Comparison of ENCODE assay signal across 12 mouse cellular contexts in genomic region chr11:58223751-58224150, GRCm38 (mm10). TPM values are rescaled to one million over a fixed set of nuclear protein-coding genes. Genes with fewer than 3 reads are reported as not detected.
A peak's percentile ranks its signal among the peaks of the same experiment; 100 is the strongest.
DNase-seq lines count a peak whose midpoint lies in the region; ATAC-seq and TF ChIP-seq lines count a peak whose summit lies in the region.
"Had no signal": no experiment of that assay in that cellular context is flagged by ENCODE, and none has a peak within 500 bp of the region (broad histone marks: within the 10 kb centered on the region; RNA-seq: fewer than 3 reads in every experiment).

No protein-coding gene starts in this region.

- no peak for TF ChIP-seq POLR2A in bone marrow, adult 2 months (IDR thresholded peaks at IDR 0.05; ENCODE audit: borderline replicate concordance, control insufficient read depth, low read depth, low read length)

- WGBS in intestine, embryonic 16.5 days, result 37% methylated on average over 4 of the region's 4 CpGs
- 38% methylated on average over 4 of the region's 4 CpGs for WGBS in intestine, embryonic 15.5 days
- WGBS in bone marrow, adult 2 months, result 13% methylated on average over 4 of the region's 4 CpGs
- WGBS in heart, embryonic 15.5 days, result 6% methylated on average over 4 of the region's 4 CpGs
- 16% methylated on average over 4 of the region's 4 CpGs for WGBS in liver, embryonic 15.5 days (ENCODE audit: insufficient replicate concordance)

- peaks cover 3% of the 10 kb centered on the region; the same call in 1 of the 2 replicates for H3K4me1 ChIP-seq in intestine, embryonic 16.5 days (ENCODE audit: control insufficient read depth, insufficient read depth, low read length)
- H3K4me1 ChIP-seq in intestine, embryonic 15.5 days (replicated peaks), result peaks cover 5% of the 10 kb centered on the region; the same call in 1 of the 2 replicates
- H3K4me1 ChIP-seq in bone marrow, adult 2 months (ENCODE audit: control insufficient read depth, insufficient read depth, low read length), result peaks cover 2% of the 10 kb centered on the region; the same call in 1 of the 2 replicates
- peaks cover 16% of the 10 kb centered on the region for H3K4me1 ChIP-seq in heart, embryonic 15.5 days (replicated peaks)
- H3K4me1 ChIP-seq in liver, embryonic 15.5 days (replicated peaks), result peaks cover 22% of the 10 kb centered on the region
- H3K4me1 ChIP-seq: midbrain, embryonic 12.5 days had no signal

- H3K4me2 ChIP-seq in intestine, embryonic 16.5 days (ENCODE audit: low read depth, low read length), result no peak overlapping the region
- H3K4me2 ChIP-seq in intestine, embryonic 15.5 days (replicated peaks), result no peak overlapping the region
- no peak overlapping the region for H3K4me2 ChIP-seq in heart, embryonic 15.5 days
- no peak overlapping the region for H3K4me2 ChIP-seq in liver, embryonic 15.5 days
- H3K4me2 ChIP-seq: midbrain, embryonic 12.5 days had no signal

- no peak overlapping the region for H3K9ac ChIP-seq in intestine, embryonic 16.5 days (ENCODE audit: low read depth, low read length)
- H3K9ac ChIP-seq in intestine, embryonic 15.5 days, result no peak overlapping the region
- H3K9ac ChIP-seq in heart, embryonic 15.5 days, result no peak overlapping the region
- H3K9ac ChIP-seq in liver, embryonic 15.5 days, result no peak overlapping the region
- H3K9ac ChIP-seq: midbrain, embryonic 12.5 days had no signal

- no peaks in the 10 kb centered on the region for H3K27me3 ChIP-seq in intestine, embryonic 16.5 days (replicated peaks; ENCODE audit: control insufficient read depth, insufficient read depth, low read length)
- no peaks in the 10 kb centered on the region for H3K27me3 ChIP-seq in intestine, embryonic 15.5 days (replicated peaks)
- no peaks in the 10 kb centered on the region for H3K27me3 ChIP-seq in heart, embryonic 15.5 days
- no peaks in the 10 kb centered on the region for H3K27me3 ChIP-seq in liver, embryonic 15.5 days
- H3K27me3 ChIP-seq: midbrain, embryonic 12.5 days had no signal

- ATAC-seq in intestine, embryonic 16.5 days, result no peak
- ATAC-seq in intestine, embryonic 15.5 days, result no peak
- no peak for ATAC-seq in heart, embryonic 15.5 days (replicated peaks; ENCODE audit: insufficient number of reproducible peaks, insufficient read depth, low FRiP score, low read depth)
- no peak for ATAC-seq in liver, embryonic 15.5 days (ENCODE audit: insufficient read depth)
- no peak for ATAC-seq in megakaryocyte progenitor cell, adult 5-6 weeks (replicated peaks; ENCODE audit: poor library complexity)
- ATAC-seq in erythroid progenitor cell, adult 5-6 weeks (replicated peaks; ENCODE audit: low FRiP score, poor library complexity, severe bottlenecking), result no peak
- ATAC-seq: forebrain, embryonic 16.5 days had no signal

- DNase-seq in lung, postnatal 4 days, result no peak

- H3K27ac ChIP-seq in intestine, embryonic 16.5 days (ENCODE audit: low read length), result peak overlapping the region; percentile 19; the same call in 1 of the 2 replicates
- no peak overlapping the region for H3K27ac ChIP-seq in intestine, embryonic 15.5 days
- H3K27ac ChIP-seq in bone marrow, adult 2 months (ENCODE audit: control insufficient read depth, insufficient read depth, low read depth, low read length, poor library complexity), result peak overlapping the region; percentile 18
- H3K27ac ChIP-seq in heart, embryonic 15.5 days, result peak overlapping the region; percentile 6
- peak overlapping the region; percentile 33; the same call in 1 of the 2 replicates for H3K27ac ChIP-seq in liver, embryonic 15.5 days (replicated peaks)
- H3K27ac ChIP-seq: midbrain, embryonic 12.5 days had no signal

- no peaks in the 10 kb centered on the region for H3K36me3 ChIP-seq in intestine, embryonic 16.5 days (ENCODE audit: control insufficient read depth, insufficient read depth, low read length)
- no peaks in the 10 kb centered on the region for H3K36me3 ChIP-seq in intestine, embryonic 15.5 days
- no peaks in the 10 kb centered on the region for H3K36me3 ChIP-seq in heart, embryonic 15.5 days
- 0 out of 2 replicates have a peak, but pooled peaks cover 3% of the 10 kb centered on the region for H3K36me3 ChIP-seq in liver, embryonic 15.5 days (replicated peaks)
- H3K36me3 ChIP-seq: midbrain, embryonic 12.5 days had no signal

- no peak overlapping the region for H3K4me3 ChIP-seq in intestine, embryonic 16.5 days (ENCODE audit: low read length)
- no peak overlapping the region for H3K4me3 ChIP-seq in intestine, embryonic 15.5 days (replicated peaks)
- no peak overlapping the region for H3K4me3 ChIP-seq in bone marrow, adult 2 months (replicated peaks; ENCODE audit: control insufficient read depth, low read depth, low read length)
- no peak overlapping the region for H3K4me3 ChIP-seq in heart, embryonic 15.5 days
- no peak overlapping the region for H3K4me3 ChIP-seq in liver, embryonic 15.5 days (replicated peaks)
- H3K4me3 ChIP-seq: midbrain, embryonic 12.5 days had no signal

- no peak for TF ChIP-seq CTCF in bone marrow, adult 2 months (IDR thresholded peaks at IDR 0.05; ENCODE audit: control insufficient read depth, insufficient read depth, low read length)

- no peaks in the 10 kb centered on the region for H3K9me3 ChIP-seq in intestine, embryonic 16.5 days (ENCODE audit: control insufficient read depth, low read length)
- no peaks in the 10 kb centered on the region for H3K9me3 ChIP-seq in intestine, embryonic 15.5 days
- no peaks in the 10 kb centered on the region for H3K9me3 ChIP-seq in heart, embryonic 15.5 days (replicated peaks)
- H3K9me3 ChIP-seq in liver, embryonic 15.5 days (replicated peaks), result no peaks in the 10 kb centered on the region
- H3K9me3 ChIP-seq: midbrain, embryonic 12.5 days had no signal

RNA-seq across cellular contexts. Expression of gene Irgm2, which starts 24.3 kb away (rescaled TPM):
- polyA plus RNA-seq in intestine, embryonic 16.5 days (2015; fragmentation: Nextera tagmentation; extraction: Ambion mirVana), result 3.6 and 4.3 TPM in 2 replicates
- polyA plus RNA-seq in intestine, embryonic 15.5 days (2015; fragmentation: Nextera tagmentation; extraction: Ambion mirVana), result 3.8 TPM in 2 replicates
- 5.2 and 7.0 TPM in 2 replicates for polyA plus RNA-seq in bone marrow, adult 2 months (2011; ENCODE audit: insufficient read depth, insufficient read length, low replicate concordance, missing spikeins)
- 4.2 and 5.7 TPM in 2 replicates for polyA plus RNA-seq in heart, embryonic 15.5 days (2015; fragmentation: Nextera tagmentation; extraction: Ambion mirVana)
- polyA plus RNA-seq in liver, embryonic 15.5 days (2015; fragmentation: Nextera tagmentation; extraction: Ambion mirVana), result 6.1 and 6.3 TPM in 2 replicates
- 5.7 and 5.8 TPM in 2 replicates for total RNA-seq in megakaryocyte progenitor cell, adult 5-6 weeks (2015)
- total RNA-seq in megakaryocyte progenitor cell, adult 5-6 weeks (2017), result 3.9 and 7.1 TPM in 2 replicates
- 6.5 and 12.6 TPM in 2 replicates for total RNA-seq in erythroid progenitor cell, adult 5-6 weeks (2015; ENCODE audit: low replicate concordance)
- 5.9 and 6.8 TPM in 2 replicates for total RNA-seq in erythroid progenitor cell, adult 5-6 weeks (2017; ENCODE audit: low replicate concordance)

RNA-seq across cellular contexts. Expression of gene Igtp, which starts 24.4 kb away (rescaled TPM):
- polyA plus RNA-seq in intestine, embryonic 16.5 days (2015; fragmentation: Nextera tagmentation; extraction: Ambion mirVana), result 4.5 and 4.6 TPM in 2 replicates
- polyA plus RNA-seq in intestine, embryonic 15.5 days (2015; fragmentation: Nextera tagmentation; extraction: Ambion mirVana), result 5.0 and 5.6 TPM in 2 replicates
- polyA plus RNA-seq in bone marrow, adult 2 months (2011; ENCODE audit: insufficient read depth, insufficient read length, low replicate concordance, missing spikeins), result 28.7 and 39.5 TPM in 2 replicates
- polyA plus RNA-seq in heart, embryonic 15.5 days (2015; fragmentation: Nextera tagmentation; extraction: Ambion mirVana), result 6.4 and 10.1 TPM in 2 replicates
- 9.9 and 11.2 TPM in 2 replicates for polyA plus RNA-seq in liver, embryonic 15.5 days (2015; fragmentation: Nextera tagmentation; extraction: Ambion mirVana)
- total RNA-seq in megakaryocyte progenitor cell, adult 5-6 weeks (2015), result 13.4 and 16.3 TPM in 2 replicates
- 8.6 and 9.6 TPM in 2 replicates for total RNA-seq in megakaryocyte progenitor cell, adult 5-6 weeks (2017)
- total RNA-seq in erythroid progenitor cell, adult 5-6 weeks (2015; ENCODE audit: low replicate concordance), result 16.8 and 27.4 TPM in 2 replicates
- total RNA-seq in erythroid progenitor cell, adult 5-6 weeks (2017; ENCODE audit: low replicate concordance), result 17.1 and 20.9 TPM in 2 replicates

RNA-seq across cellular contexts. Expression of gene 4930438A08Rik, which starts 50.8 kb away (rescaled TPM):
- polyA plus RNA-seq in intestine, embryonic 16.5 days (2015; fragmentation: Nextera tagmentation; extraction: Ambion mirVana), result not detected in 2 replicates
- not detected in 2 replicates for polyA plus RNA-seq in intestine, embryonic 15.5 days (2015; fragmentation: Nextera tagmentation; extraction: Ambion mirVana)
- 5.9 and 21.1 TPM in 2 replicates for polyA plus RNA-seq in bone marrow, adult 2 months (2011; ENCODE audit: insufficient read depth, insufficient read length, low replicate concordance, missing spikeins)
- polyA plus RNA-seq in heart, embryonic 15.5 days (2015; fragmentation: Nextera tagmentation; extraction: Ambion mirVana), result not detected in 2 replicates
- 2.9 and 3.2 TPM in 2 replicates for polyA plus RNA-seq in liver, embryonic 15.5 days (2015; fragmentation: Nextera tagmentation; extraction: Ambion mirVana)
- total RNA-seq in megakaryocyte progenitor cell, adult 5-6 weeks (2015), result 5.2 and 6.5 TPM in 2 replicates
- 6.4 and 13.3 TPM in 2 replicates for total RNA-seq in megakaryocyte progenitor cell, adult 5-6 weeks (2017)
- 4.3 and 10.9 TPM in 2 replicates for total RNA-seq in erythroid progenitor cell, adult 5-6 weeks (2015; ENCODE audit: low replicate concordance)
- total RNA-seq in erythroid progenitor cell, adult 5-6 weeks (2017; ENCODE audit: low replicate concordance), result 2.7 and 9.5 TPM in 2 replicates
- total RNA-seq: adrenal gland, adult 2 months had no signal
- polyA plus RNA-seq: cortical plate, adult 2 months; forebrain, embryonic 16.5 days had no signal

RNA-seq across cellular contexts. Expression of gene Mrpl22, which starts 52.3 kb away (rescaled TPM):
- 114 and 125 TPM in 2 replicates for polyA plus RNA-seq in intestine, embryonic 16.5 days (2015; fragmentation: Nextera tagmentation; extraction: Ambion mirVana)
- 126 and 128 TPM in 2 replicates for polyA plus RNA-seq in intestine, embryonic 15.5 days (2015; fragmentation: Nextera tagmentation; extraction: Ambion mirVana)
- polyA plus RNA-seq in bone marrow, adult 2 months (2011; ENCODE audit: insufficient read depth, insufficient read length, low replicate concordance, missing spikeins), result 22.8 and 28.3 TPM in 2 replicates
- polyA plus RNA-seq in heart, embryonic 15.5 days (2015; fragmentation: Nextera tagmentation; extraction: Ambion mirVana), result 99.6 and 102 TPM in 2 replicates
- polyA plus RNA-seq in liver, embryonic 15.5 days (2015; fragmentation: Nextera tagmentation; extraction: Ambion mirVana), result 79.1 and 90.7 TPM in 2 replicates
- total RNA-seq in megakaryocyte progenitor cell, adult 5-6 weeks (2015), result 76.5 and 83.3 TPM in 2 replicates
- total RNA-seq in megakaryocyte progenitor cell, adult 5-6 weeks (2017), result 52.2 and 52.3 TPM in 2 replicates
- total RNA-seq in erythroid progenitor cell, adult 5-6 weeks (2015; ENCODE audit: low replicate concordance), result 12.6 and 15.9 TPM in 2 replicates
- 10.7 and 21.6 TPM in 2 replicates for total RNA-seq in erythroid progenitor cell, adult 5-6 weeks (2017; ENCODE audit: low replicate concordance)

RNA-seq across cellular contexts. Expression of gene Gemin5, which starts 55.4 kb away (rescaled TPM):
- polyA plus RNA-seq in intestine, embryonic 16.5 days (2015; fragmentation: Nextera tagmentation; extraction: Ambion mirVana), result 11.7 and 11.8 TPM in 2 replicates
- polyA plus RNA-seq in intestine, embryonic 15.5 days (2015; fragmentation: Nextera tagmentation; extraction: Ambion mirVana), result 18.5 and 18.6 TPM in 2 replicates
- polyA plus RNA-seq in bone marrow, adult 2 months (2011; ENCODE audit: insufficient read depth, insufficient read length, low replicate concordance, missing spikeins), result 4.7 and 9.0 TPM in 2 replicates
- 9.6 and 13.3 TPM in 2 replicates for polyA plus RNA-seq in heart, embryonic 15.5 days (2015; fragmentation: Nextera tagmentation; extraction: Ambion mirVana)
- polyA plus RNA-seq in liver, embryonic 15.5 days (2015; fragmentation: Nextera tagmentation; extraction: Ambion mirVana), result 9.3 and 9.8 TPM in 2 replicates
- total RNA-seq in megakaryocyte progenitor cell, adult 5-6 weeks (2015), result 18.8 and 19.4 TPM in 2 replicates
- total RNA-seq in megakaryocyte progenitor cell, adult 5-6 weeks (2017), result 27.5 and 30.8 TPM in 2 replicates
- total RNA-seq in erythroid progenitor cell, adult 5-6 weeks (2015; ENCODE audit: low replicate concordance), result 2.9 and 5.0 TPM in 2 replicates
- total RNA-seq in erythroid progenitor cell, adult 5-6 weeks (2017; ENCODE audit: low replicate concordance), result 4.3 and 6.5 TPM in 2 replicates
